Mouse (Mus musculus) frontal cortex, postnatal 25 days (tissue): ENCODE results near the gene Gm17067.
"Not testable (repeated sequence)": the region's sequence is repeated elsewhere in the genome, so short reads cannot be mapped to it uniquely, and the experiment has no call there.

Experiments
- DNase-seq, 2 experiments: peaks; one replicate each; pipeline ENCODE4 v3.0.0; 2022; ENCODE audit warnings: low spot score in 2 of 2

Gene Gm17067

GRCm38 (mm10) chr7:42726917-42727316, at the start of gene Gm17067:
Gene Gm17067 (minus strand): TSS chr7:42727017.
- not testable (repeated sequence) for DNase-seq

GRCm38 (mm10) chr7:42749836-42750235, 23.0 kb upstream of the Gm17067 start:
- DNase-seq: no peak

GRCm38 (mm10) chr7:42738536-42739210, 11.9 kb upstream of the Gm17067 start:
- no peak for DNase-seq

GRCm38 (mm10) chr7:42693251-42693650, 33.6 kb downstream of the Gm17067 start:
- not testable (repeated sequence) for DNase-seq

GRCm38 (mm10) chr7:42692362-42693158, 34.3 kb downstream of the Gm17067 start, which contains the start of gene Zfp975:
Gene Zfp975 (minus strand): TSS chr7:42692742.
- peak; percentile 57 to 73 for DNase-seq

GRCm38 (mm10) chr7:42680081-42680480, 46.7 kb downstream of the Gm17067 start:
- DNase-seq: not testable (repeated sequence)

- DNase-seq: not testable (repeated sequence)
Observed at GRCm38 (mm10) chr7:42679646-42680045, 47.2 kb downstream of the Gm17067 start.

GRCm38 (mm10) chr7:42660140-42660539, 66.7 kb downstream of the Gm17067 start:
- not testable (repeated sequence) for DNase-seq
